Mouse (Mus musculus): ENCODE measurements around the gene Ssbp3.

- TF ChIP-seq CTCF (IDR thresholded peaks at IDR 0.05; ENCODE audit: insufficient read depth, low read length) (no peak), POLR2A (IDR thresholded peaks at IDR 0.05; ENCODE audit: borderline replicate concordance, extremely low read depth, low read depth, low read length) (no peak)
Observed at GRCm38 (mm10) chr4:106933813-106934482, 23.4 kb downstream of the Ssbp3 start.

Measured in lung, adult 2 months (tissue).